Mouse (Mus musculus) kidney, postnatal 36 days (tissue): ENCODE results near the gene Olfr385.
"Not testable (repeated sequence)": the region's sequence is repeated elsewhere in the genome, so short reads cannot be mapped to it uniquely, and the experiment has no call there.

ENCODE experiments used
- DNase-seq, 2 experiments: peaks; one replicate each; pipeline ENCODE4 v3.0.0; 2021 to 2022; ENCODE audit warnings: mixed read lengths in 2 of 2

Gene Olfr385

GRCm38 (mm10) chr11:73592908-73593307 lies at the start of gene Olfr385:
Gene Olfr385, minus strand, starts transcription at chr11:73593008.
- no peak for DNase-seq

GRCm38 (mm10) chr11:73598294-73598693 lies 5.5 kb upstream of the Olfr385 start, which contains the start of gene Olfr384:
Gene Olfr384, plus strand, starts transcription at chr11:73598594.
- DNase-seq = no peak

- not testable (repeated sequence) for DNase-seq
Measured at GRCm38 (mm10) chr11:73583188-73583587, 9.6 kb downstream of the Olfr385 start.

- DNase-seq = peak in 1 of 2 experiments; percentile 5
Measured at GRCm38 (mm10) chr11:73579871-73580270, 12.9 kb downstream of the Olfr385 start.
